Mouse (Mus musculus) monocyte, adult 5-6 weeks (primary cell): ENCODE results near the gene Timm44. TPM values are rescaled to one million over a fixed set of nuclear protein-coding genes. Genes with fewer than 3 reads are reported as not detected.
A peak's percentile ranks its signal among the peaks of the same experiment; 100 is the strongest.

Source experiments
- ATAC-seq: fragments of 153-309, 156-312 bp; replicated peaks from 2 replicates; pipeline ENCODE4 v1.8.0; 2017; ENCODE audit warnings: mild to moderate bottlenecking; ENCODE audit not compliant: low TSS enrichment, insufficient number of reproducible peaks, severe bottlenecking, poor library complexity, low FRiP score
- total RNA-seq: library from RNA; stranded (forward); fragments of 200-1000, 200-491, 200-594 nt; gene quantifications from 3 replicates; pipeline ENCODE4 v1.2.3, GENCODE M21; 2017

The Timm44 gene
- 55.0 to 89.8 TPM (median 63.5 TPM) in 3 replicates for total RNA-seq

GRCm38 (mm10) chr8:4275275-4276110, at the start of gene Timm44:
Timm44 (minus strand) TSS chr8:4275913.
- peak; percentile 98 for ATAC-seq

DNA sequence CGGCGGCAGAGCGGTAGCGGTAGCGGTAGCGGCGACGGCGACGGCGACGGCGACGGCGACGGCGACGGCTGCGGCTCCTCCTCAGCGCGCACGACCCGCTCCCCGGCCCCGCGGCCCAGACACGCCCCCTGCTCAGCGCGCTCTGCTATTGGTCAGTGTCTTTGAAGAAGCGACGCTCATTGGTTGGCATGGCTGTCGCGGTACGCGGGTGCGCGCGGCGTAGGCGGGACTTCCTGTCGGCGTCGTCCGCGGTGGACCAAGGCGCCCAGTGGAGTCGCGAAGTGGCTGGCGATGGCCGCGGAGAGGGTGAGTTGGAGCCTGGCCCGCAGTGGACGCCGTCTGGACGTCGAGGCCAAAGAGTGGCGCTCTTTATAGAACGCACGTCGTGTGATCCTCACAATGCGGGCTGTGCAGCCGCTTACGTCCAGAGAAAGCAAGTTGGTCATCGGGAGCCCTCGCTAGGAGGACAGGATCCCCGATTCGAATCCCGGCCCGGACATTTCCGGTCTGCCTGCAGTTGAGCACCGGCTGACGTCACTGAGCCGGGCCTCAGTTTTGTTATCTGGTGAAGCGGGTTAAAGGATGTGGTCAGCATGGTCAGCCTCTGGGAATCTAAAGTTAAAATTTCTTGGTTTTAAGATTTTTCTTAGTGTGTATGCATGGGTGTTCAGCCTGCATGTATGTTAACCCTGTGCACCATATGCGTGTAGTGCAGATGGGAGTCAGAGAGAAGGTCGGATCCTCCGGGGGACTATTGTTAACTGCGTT, 49.5 kb upstream of the Timm44 start, which contains the start of the genes Ccl25 and Elavl1:
Gene Ccl25, plus strand, starts transcription at position 228 of the 768 bp plus-strand sequence.
Gene Elavl1, minus strand, starts transcription at position 431 of the 768 bp plus-strand sequence.
- ATAC-seq: peak; percentile 93

- no peak for ATAC-seq
Observed at GRCm38 (mm10) chr8:4324525-4324924, 48.8 kb upstream of the Timm44 start.

DNA sequence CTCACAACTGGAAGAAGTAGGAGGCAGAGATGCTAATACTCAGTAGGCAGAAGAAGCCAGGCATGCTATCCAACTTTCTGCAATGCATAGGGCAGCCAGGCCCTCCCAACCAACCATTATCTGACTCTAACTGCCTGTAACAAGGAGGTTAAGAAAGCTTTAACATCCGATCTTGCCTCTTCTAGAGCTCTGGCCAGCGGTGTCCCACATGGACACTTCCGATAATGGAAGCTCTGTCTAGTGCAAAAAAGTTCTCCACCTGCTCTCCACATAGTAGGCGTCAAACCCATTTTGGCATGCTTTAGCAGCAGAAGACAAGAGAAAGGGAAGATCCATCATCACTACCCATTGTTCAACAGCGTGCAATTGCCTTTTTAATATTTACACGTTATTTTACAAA, 48.2 kb upstream of the Timm44 start:
- ATAC-seq: no peak

DNA sequence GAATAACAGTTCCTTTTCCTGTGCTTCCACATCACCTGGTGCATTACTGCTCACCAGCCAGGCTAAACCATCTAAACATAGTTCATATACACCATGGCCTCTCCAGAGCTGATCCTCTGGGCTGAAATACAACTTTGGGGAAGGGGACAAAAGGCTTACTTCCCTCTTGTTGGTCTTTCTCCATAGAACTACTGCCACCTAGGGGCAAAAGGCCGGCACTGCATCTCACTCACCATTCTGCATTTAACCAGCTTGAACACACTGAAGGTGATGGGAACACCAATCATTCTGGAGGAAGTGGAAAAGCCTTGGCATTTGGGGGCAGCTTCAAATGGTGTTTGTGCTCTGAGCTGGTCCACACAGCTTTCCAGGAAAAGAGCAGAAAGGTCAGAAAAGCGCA, 46.8 kb upstream of the Timm44 start:
- ATAC-seq: peak; percentile 58

GRCm38 (mm10) chr8:4321031-4321430, 45.3 kb upstream of the Timm44 start:
- ATAC-seq: no peak

- no peak for ATAC-seq
Observed at GRCm38 (mm10) chr8:4320404-4320803, 44.7 kb upstream of the Timm44 start.

- no peak for ATAC-seq
Observed at GRCm38 (mm10) chr8:4319573-4319872, 43.8 kb upstream of the Timm44 start.

- no peak for ATAC-seq
Observed at GRCm38 (mm10) chr8:4318796-4319572, 43.3 kb upstream of the Timm44 start.

DNA sequence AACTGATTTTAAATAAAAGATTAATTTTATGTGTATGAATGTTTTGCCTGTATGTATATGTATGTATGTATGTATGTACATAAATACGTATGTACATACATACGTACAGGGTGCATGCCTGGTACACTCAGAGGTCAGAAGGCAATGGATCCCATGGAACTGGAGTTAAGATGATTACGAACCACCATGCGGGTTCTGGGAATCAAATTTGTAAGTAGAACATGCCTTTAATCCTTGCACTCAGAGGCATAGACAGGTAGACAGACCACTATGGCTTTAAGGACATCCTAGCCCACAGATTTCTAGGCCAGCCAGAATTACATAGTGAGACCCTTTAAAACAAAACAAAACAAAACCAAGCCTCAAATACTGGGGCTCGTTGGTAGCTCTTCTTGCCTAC, 42.4 kb upstream of the Timm44 start:
- no peak for ATAC-seq

DNA sequence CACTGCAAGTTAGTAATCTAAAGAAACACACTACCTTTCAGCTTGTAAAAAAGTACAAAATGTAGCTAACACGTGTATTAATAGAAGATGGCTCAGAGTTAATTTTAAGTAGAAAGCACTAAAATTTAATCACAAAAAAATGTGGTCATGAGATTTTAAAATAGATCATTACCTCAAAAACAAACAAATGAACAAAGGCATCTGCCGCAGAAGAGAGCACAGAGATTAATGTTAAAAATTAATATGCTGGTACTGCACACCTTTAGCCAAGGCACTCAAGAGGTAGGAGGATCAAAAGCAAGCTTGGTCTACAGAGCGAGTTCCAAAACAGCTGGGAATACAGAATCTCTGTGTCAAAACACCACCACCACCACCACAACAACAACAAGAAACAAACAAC, 39.1 kb upstream of the Timm44 start:
- no peak for ATAC-seq

- ATAC-seq: no peak
Observed at GRCm38 (mm10) chr8:4313254-4314124, 37.8 kb upstream of the Timm44 start.

DNA sequence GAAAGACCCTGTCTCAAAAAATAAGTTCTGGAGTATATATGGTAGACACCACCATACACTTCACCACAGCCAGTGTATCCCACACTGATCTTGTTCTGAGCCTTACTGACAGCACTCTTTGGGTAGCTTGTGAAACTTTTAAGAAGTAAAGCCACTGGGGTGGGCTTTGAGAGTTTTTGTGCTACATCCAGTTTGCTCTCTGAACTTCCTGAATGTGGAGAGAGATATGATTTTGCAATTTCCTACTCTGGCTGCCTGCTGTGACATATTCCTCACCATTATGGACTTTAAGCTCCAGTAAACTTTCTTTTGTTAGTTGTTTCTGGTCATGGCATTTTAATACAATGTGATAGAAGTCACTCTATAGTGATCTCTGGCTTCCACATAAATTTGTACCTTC, 36.4 kb upstream of the Timm44 start:
- ATAC-seq: no peak

DNA sequence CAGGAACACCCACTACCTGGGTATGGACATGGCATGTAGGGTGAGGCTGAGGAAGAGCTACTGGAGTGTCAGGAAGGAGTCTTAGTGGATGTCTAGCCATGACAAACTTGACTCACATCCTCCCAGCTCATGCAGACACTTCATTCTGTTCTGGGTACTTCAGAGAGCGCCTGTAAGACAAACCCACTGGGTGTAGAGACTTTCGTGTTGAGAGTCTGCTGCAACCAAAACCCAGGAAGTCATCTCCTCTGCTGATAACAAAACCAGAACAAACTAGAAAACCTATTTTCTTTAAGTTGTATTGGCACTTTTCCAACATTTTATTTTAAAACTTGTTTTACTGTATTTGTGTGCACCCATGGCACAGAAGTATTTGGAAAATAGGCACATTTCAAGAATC, 30.1 kb upstream of the Timm44 start:
- ATAC-seq: no peak

- ATAC-seq: no peak
Observed at GRCm38 (mm10) chr8:4304124-4304547, 28.4 kb upstream of the Timm44 start.

GRCm38 (mm10) chr8:4297822-4298221, 22.1 kb upstream of the Timm44 start:
- no peak for ATAC-seq

- ATAC-seq: no peak
Observed at GRCm38 (mm10) chr8:4292738-4293137, 17.0 kb upstream of the Timm44 start.

GRCm38 (mm10) chr8:4276111-4276465, 375 bp upstream of the Timm44 start:
- no peak for ATAC-seq
